Mouse (Mus musculus): ENCODE results near the gene Mpped2. TPM values are rescaled to one million over a fixed set of nuclear protein-coding genes. Genes with fewer than 3 reads are reported as not detected.

The Mpped2 gene
- polyA plus RNA-seq, 1 experiment from 2014 or later: 36.7 TPM

- ATAC-seq (ENCODE audit: low FRiP score, low TSS enrichment): no peak
- Histone ChIP-seq H3K27ac (ENCODE audit: low read depth, low read length) (no peak overlapping the region), H3K4me1 (ENCODE audit: control insufficient read depth, insufficient read depth, low read length) (peaks cover 25% of the 10 kb centered on the region), H3K27me3 (ENCODE audit: control insufficient read depth, insufficient read depth, low read length) (no peaks in the 10 kb centered on the region), H3K9ac (ENCODE audit: low read depth, low read length) (no peak overlapping the region), H3K36me3 (ENCODE audit: control insufficient read depth, insufficient read depth, low read length) (no peaks in the 10 kb centered on the region), H3K9me3 (ENCODE audit: control insufficient read depth, low read length) (no peaks in the 10 kb centered on the region), H3K4me2 (replicated peaks; ENCODE audit: low read depth, low read length) (no peak overlapping the region), H3K4me3 (ENCODE audit: low read length) (no peak overlapping the region)
- WGBS: 52% methylated on average over 10 of the region's 10 CpGs
These were observed 22.8 kb downstream of the Mpped2 start for GRCm38 (mm10) chr2:106715674-106716364.

- Histone ChIP-seq H3K4me2 (replicated peaks; ENCODE audit: low read depth, low read length) (no peak overlapping the region), H3K27me3 (ENCODE audit: control insufficient read depth, insufficient read depth, low read length) (no peaks in the 10 kb centered on the region), H3K4me1 (ENCODE audit: control insufficient read depth, insufficient read depth, low read length) (peaks cover 24% of the 10 kb centered on the region), H3K36me3 (ENCODE audit: control insufficient read depth, insufficient read depth, low read length) (no peaks in the 10 kb centered on the region), H3K9me3 (ENCODE audit: control insufficient read depth, low read length) (no peaks in the 10 kb centered on the region), H3K9ac (ENCODE audit: low read depth, low read length) (no peak overlapping the region), H3K27ac (ENCODE audit: low read depth, low read length) (no peak overlapping the region), H3K4me3 (ENCODE audit: low read length) (no peak overlapping the region)
- no peak for ATAC-seq (ENCODE audit: low FRiP score, low TSS enrichment)
- WGBS: 55% methylated on average over 7 of the region's 7 CpGs
These were observed 23.3 kb downstream of the Mpped2 start for GRCm38 (mm10) chr2:106716365-106716717.

DNA sequence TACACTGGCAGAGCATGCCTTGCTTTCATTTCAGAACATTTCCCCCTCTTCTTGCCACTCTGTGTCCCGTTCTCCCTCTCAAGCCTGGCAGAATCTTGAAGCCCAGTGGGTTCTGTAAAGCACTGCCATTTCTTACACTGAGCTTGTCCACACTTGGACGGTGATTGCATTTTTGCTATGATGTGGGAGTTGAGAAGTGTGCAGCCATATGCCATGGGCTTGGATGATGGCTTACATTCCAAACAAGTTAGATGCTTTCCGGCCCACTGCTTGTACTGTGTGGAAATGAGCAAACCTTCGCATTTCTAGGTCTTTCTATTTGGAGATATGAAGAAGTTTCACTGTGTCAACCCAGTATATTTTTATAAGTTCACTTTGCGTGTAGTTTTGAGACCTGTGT lies 25.8 kb downstream of the Mpped2 start:
- Histone ChIP-seq H3K9ac (ENCODE audit: low read depth, low read length) (no peak overlapping the region), H3K9me3 (ENCODE audit: control insufficient read depth, low read length) (no peaks in the 10 kb centered on the region), H3K4me1 (ENCODE audit: control insufficient read depth, insufficient read depth, low read length) (0 out of 2 replicates have a peak, but pooled peaks cover 5% of the 10 kb centered on the region), H3K4me2 (replicated peaks; ENCODE audit: low read depth, low read length) (no peak overlapping the region), H3K4me3 (ENCODE audit: low read length) (no peak overlapping the region), H3K27ac (ENCODE audit: low read depth, low read length) (no peak overlapping the region), H3K36me3 (ENCODE audit: control insufficient read depth, insufficient read depth, low read length) (no peaks in the 10 kb centered on the region), H3K27me3 (ENCODE audit: control insufficient read depth, insufficient read depth, low read length) (no peaks in the 10 kb centered on the region)
- WGBS: 86% methylated on average over 5 of the region's 5 CpGs
- ATAC-seq (ENCODE audit: low FRiP score, low TSS enrichment): no peak

DNA sequence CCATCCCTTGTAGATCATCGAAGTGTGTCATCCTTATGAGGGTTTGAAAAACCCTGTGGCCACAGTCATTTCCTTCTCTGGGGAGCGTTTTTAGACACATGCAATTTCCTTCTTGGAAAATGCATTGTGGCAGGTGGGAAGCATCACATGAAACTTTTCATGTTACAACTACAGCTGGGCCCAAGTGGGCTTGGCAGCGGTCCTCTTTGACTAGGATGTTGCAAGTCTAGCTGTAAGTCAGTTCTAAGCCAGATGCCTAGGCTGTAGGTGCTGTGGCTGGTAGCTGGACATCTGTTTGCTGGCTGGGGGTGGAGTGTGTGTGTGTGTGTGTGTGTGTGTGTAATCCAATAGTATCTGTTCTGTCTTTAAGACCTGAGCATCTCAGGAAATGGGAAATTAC lies 26.4 kb downstream of the Mpped2 start:
- no peaks in the 10 kb centered on the region for H3K27me3 ChIP-seq (ENCODE audit: control insufficient read depth, insufficient read depth, low read length)
- no peaks in the 10 kb centered on the region for H3K9me3 ChIP-seq (ENCODE audit: control insufficient read depth, low read length)
- ATAC-seq (ENCODE audit: low FRiP score, low TSS enrichment): no peak
- no peak overlapping the region for H3K27ac ChIP-seq (ENCODE audit: low read depth, low read length)
- H3K4me3 ChIP-seq (ENCODE audit: low read length): no peak overlapping the region
- H3K36me3 ChIP-seq (ENCODE audit: control insufficient read depth, insufficient read depth, low read length): no peaks in the 10 kb centered on the region
- H3K9ac ChIP-seq (ENCODE audit: low read depth, low read length): no peak overlapping the region
- 0 out of 2 replicates have a peak, but pooled peaks cover 5% of the 10 kb centered on the region for H3K4me1 ChIP-seq (ENCODE audit: control insufficient read depth, insufficient read depth, low read length)
- 77% methylated on average over 3 of the region's 3 CpGs for WGBS
- H3K4me2 ChIP-seq (replicated peaks; ENCODE audit: low read depth, low read length): no peak overlapping the region

- H3K36me3 ChIP-seq (ENCODE audit: control insufficient read depth, insufficient read depth, low read length): no peaks in the 10 kb centered on the region
- no peaks in the 10 kb centered on the region for H3K27me3 ChIP-seq (ENCODE audit: control insufficient read depth, insufficient read depth, low read length)
- no peak for ATAC-seq (ENCODE audit: low FRiP score, low TSS enrichment)
- H3K4me3 ChIP-seq (ENCODE audit: low read length): no peak overlapping the region
- H3K27ac ChIP-seq (ENCODE audit: low read depth, low read length): no peak overlapping the region
- 49% methylated on average over 5 of the region's 5 CpGs for WGBS
- H3K9ac ChIP-seq (ENCODE audit: low read depth, low read length): no peak overlapping the region
- 0 out of 2 replicates have a peak, but pooled peaks cover 5% of the 10 kb centered on the region for H3K4me1 ChIP-seq (ENCODE audit: control insufficient read depth, insufficient read depth, low read length)
- H3K9me3 ChIP-seq (ENCODE audit: control insufficient read depth, low read length): no peaks in the 10 kb centered on the region
- H3K4me2 ChIP-seq (replicated peaks; ENCODE audit: low read depth, low read length): no peak overlapping the region
These were observed 27.6 kb downstream of the Mpped2 start for GRCm38 (mm10) chr2:106720644-106721043.

- H3K4me2 ChIP-seq (replicated peaks; ENCODE audit: low read depth, low read length): no peak overlapping the region
- no peaks in the 10 kb centered on the region for H3K27me3 ChIP-seq (ENCODE audit: control insufficient read depth, insufficient read depth, low read length)
- 35% methylated on average over 4 of the region's 4 CpGs for WGBS
- H3K4me3 ChIP-seq (ENCODE audit: low read length): no peak overlapping the region
- ATAC-seq (ENCODE audit: low FRiP score, low TSS enrichment): 0 out of 2 replicates have a peak, but pooled peaks have one; percentile 74
- H3K36me3 ChIP-seq (ENCODE audit: control insufficient read depth, insufficient read depth, low read length): no peaks in the 10 kb centered on the region
- H3K9me3 ChIP-seq (ENCODE audit: control insufficient read depth, low read length): no peaks in the 10 kb centered on the region
- H3K27ac ChIP-seq (ENCODE audit: low read depth, low read length): no peak overlapping the region
- no peak overlapping the region for H3K9ac ChIP-seq (ENCODE audit: low read depth, low read length)
- H3K4me1 ChIP-seq (ENCODE audit: control insufficient read depth, insufficient read depth, low read length): 0 out of 2 replicates have a peak, but pooled peaks cover 5% of the 10 kb centered on the region
These were observed 29.0 kb downstream of the Mpped2 start for GRCm38 (mm10) chr2:106722020-106722419.

DNA sequence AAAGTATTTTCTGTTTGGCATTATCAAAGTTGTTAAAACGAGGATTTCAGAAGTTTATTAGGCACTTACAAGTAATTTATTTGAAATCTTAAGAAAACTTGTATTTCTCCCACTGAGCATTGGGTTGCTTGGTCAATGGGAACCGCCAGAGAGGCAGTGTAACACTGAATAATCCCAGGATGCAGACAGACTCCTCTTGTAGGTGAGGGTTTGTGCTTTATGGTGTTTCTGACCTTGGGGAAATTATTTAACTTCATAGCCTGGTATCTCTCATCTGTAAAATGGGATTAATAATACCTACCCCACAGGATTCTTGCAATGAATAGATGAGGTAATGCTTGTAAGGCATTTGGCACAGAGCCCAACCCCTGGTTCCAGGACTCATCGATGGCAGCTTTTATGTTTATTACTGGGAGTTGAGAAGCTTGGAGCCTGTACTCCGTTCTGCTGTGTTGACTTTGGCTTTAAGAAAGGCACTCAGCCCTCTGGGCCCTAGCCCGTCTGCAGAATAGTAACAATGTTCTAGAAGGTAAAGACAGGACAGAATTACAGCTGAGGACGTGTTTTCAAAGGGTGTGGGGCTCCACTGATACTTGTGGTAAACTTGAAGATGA lies 37.0 kb downstream of the Mpped2 start:
- Histone ChIP-seq H3K36me3 (ENCODE audit: control insufficient read depth, insufficient read depth, low read length) (no peaks in the 10 kb centered on the region), H3K4me1 (ENCODE audit: control insufficient read depth, insufficient read depth, low read length) (peaks cover 14% of the 10 kb centered on the region; the same call in 1 of the 2 replicates), H3K4me2 (replicated peaks; ENCODE audit: low read depth, low read length) (no peak overlapping the region), H3K4me3 (ENCODE audit: low read length) (no peak overlapping the region), H3K9ac (ENCODE audit: low read depth, low read length) (no peak overlapping the region), H3K27ac (ENCODE audit: low read depth, low read length) (0 out of 2 replicates have a peak overlapping the region, but pooled peaks have one; percentile 18), H3K9me3 (ENCODE audit: control insufficient read depth, low read length) (no peaks in the 10 kb centered on the region), H3K27me3 (ENCODE audit: control insufficient read depth, insufficient read depth, low read length) (no peaks in the 10 kb centered on the region)
- ATAC-seq (ENCODE audit: low FRiP score, low TSS enrichment): peak; percentile 59; the same call in 1 of the 2 replicates
- 40% methylated on average over 6 of the region's 6 CpGs for WGBS

DNA sequence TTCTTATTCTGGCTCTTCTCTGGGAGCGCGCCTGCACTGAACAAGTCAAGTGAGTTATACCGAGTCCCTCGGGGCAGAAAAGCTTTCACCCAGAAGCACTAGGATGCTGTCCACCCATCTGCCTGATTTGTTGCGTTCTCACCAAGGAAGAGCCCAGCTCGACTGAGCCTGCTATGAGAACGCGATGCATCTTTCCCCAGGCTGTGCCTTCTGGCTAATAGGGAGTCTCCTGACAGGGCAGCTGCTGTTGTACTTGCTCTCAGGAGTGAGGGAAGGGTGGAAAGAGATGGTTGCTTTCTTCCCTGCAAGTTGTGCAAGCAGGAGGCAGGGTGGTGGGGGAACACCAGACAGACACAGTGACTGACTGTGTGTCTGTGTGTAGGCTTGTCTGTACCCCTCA lies 37.5 kb downstream of the Mpped2 start:
- Histone ChIP-seq H3K36me3 (ENCODE audit: control insufficient read depth, insufficient read depth, low read length) (no peaks in the 10 kb centered on the region), H3K4me1 (ENCODE audit: control insufficient read depth, insufficient read depth, low read length) (peaks cover 14% of the 10 kb centered on the region; the same call in 1 of the 2 replicates), H3K9ac (ENCODE audit: low read depth, low read length) (no peak overlapping the region), H3K9me3 (ENCODE audit: control insufficient read depth, low read length) (no peaks in the 10 kb centered on the region), H3K27me3 (ENCODE audit: control insufficient read depth, insufficient read depth, low read length) (no peaks in the 10 kb centered on the region), H3K27ac (ENCODE audit: low read depth, low read length) (no peak overlapping the region), H3K4me3 (ENCODE audit: low read length) (no peak overlapping the region), H3K4me2 (replicated peaks; ENCODE audit: low read depth, low read length) (no peak overlapping the region)
- 54% methylated on average over 8 of the region's 8 CpGs for WGBS
- ATAC-seq (ENCODE audit: low FRiP score, low TSS enrichment): no peak

DNA sequence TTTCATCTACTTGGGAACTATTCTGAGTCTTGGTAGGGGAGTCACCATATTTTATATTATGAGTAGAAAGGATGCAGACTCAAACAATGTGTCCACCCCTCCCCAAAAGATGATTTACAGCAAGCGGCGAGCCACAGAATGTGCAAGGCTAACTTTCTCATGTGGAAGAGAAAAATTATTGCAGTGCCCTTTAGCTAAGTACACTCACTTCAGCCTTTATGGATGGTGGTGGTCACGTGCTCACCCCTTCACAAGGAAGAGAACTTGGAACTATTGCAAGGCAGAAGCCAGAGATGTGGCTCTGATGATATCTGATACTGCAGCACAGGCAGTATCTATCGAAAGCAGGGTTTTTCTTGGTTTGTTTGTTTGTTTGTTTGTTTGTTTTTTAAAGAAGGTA lies 38.4 kb downstream of the Mpped2 start:
- H3K4me3 ChIP-seq (ENCODE audit: low read length): no peak overlapping the region
- no peak overlapping the region for H3K27ac ChIP-seq (ENCODE audit: low read depth, low read length)
- H3K4me2 ChIP-seq (replicated peaks; ENCODE audit: low read depth, low read length): no peak overlapping the region
- no peak overlapping the region for H3K9ac ChIP-seq (ENCODE audit: low read depth, low read length)
- WGBS: 72% methylated on average over 4 of the region's 4 CpGs
- H3K36me3 ChIP-seq (ENCODE audit: control insufficient read depth, insufficient read depth, low read length): no peaks in the 10 kb centered on the region
- no peaks in the 10 kb centered on the region for H3K9me3 ChIP-seq (ENCODE audit: control insufficient read depth, low read length)
- peaks cover 14% of the 10 kb centered on the region; the same call in 1 of the 2 replicates for H3K4me1 ChIP-seq (ENCODE audit: control insufficient read depth, insufficient read depth, low read length)
- no peak for ATAC-seq (ENCODE audit: low FRiP score, low TSS enrichment)
- H3K27me3 ChIP-seq (ENCODE audit: control insufficient read depth, insufficient read depth, low read length): no peaks in the 10 kb centered on the region
